Mouse (Mus musculus) kidney, adult 18-20 months (tissue): ENCODE results near the gene Abhd10.

ENCODE experiments used
- DNase-seq: peaks from one replicate; pipeline ENCODE4 v3.0.0; 2021

Abhd10 gene

DNA sequence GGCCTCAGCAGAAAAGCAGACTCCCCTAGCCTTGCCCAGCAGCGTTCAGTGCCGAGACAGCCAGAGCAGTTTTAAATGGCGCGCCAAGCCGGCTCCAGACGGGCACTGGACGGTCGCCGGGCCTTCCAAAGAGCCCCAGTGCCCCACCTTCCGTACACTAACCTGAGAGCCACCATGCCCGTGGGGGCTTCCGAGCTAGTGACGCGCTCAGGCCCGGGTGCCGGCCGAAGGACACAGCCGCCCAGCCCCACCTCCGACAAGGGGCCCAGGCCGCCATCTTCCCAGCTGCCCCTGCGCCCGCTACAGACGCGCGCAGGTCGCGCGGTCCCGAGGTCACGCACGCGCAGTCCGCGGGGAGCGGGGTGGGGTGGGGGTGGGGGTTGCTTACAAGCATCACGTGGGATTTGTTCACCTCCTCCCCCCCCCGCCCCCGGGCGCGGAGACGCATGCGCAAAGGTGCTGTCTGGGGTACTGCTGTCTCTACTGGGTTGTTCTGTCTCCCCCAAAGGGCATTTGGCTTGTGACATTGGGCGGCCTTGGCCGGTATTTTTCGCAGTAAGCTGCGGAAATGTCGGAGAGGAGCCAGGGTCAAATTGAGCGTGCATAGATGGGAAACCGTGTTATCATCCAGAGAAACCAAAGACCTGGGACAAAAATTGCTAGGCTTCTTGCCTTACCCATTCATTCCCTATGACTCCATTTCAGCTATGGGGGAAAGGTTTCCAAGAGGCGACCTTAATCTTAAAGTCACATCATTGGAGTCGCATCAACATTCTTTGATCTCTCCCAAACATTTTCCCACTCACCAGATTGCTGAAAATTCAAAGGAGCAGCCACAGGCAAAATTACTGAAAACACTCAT, at the start of gene Abhd10:
Gene Abhd10 (minus strand): TSS at position 341 of the 862 bp plus-strand sequence.
- DNase-seq = peak; percentile 96

DNA sequence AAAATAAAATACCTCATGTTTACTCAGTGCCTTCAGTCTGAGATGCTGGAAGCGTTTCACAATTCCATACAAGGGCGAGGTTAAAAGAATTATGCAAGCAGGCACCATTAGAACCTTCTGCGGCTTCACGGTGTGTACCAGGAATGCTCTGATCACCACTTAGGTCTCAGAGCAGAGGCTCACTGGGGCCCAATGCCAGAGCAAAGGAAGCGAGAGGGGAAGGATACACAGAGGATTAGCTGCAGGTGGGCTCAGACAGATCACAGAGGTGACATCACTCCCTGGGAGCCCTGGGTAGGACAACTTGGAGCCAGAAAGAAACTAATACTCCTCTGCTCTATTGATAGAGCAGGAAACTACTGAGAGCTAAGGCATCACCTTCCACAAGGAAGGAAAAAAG, 48.5 kb upstream of the Abhd10 start:
- DNase-seq = no peak

DNA sequence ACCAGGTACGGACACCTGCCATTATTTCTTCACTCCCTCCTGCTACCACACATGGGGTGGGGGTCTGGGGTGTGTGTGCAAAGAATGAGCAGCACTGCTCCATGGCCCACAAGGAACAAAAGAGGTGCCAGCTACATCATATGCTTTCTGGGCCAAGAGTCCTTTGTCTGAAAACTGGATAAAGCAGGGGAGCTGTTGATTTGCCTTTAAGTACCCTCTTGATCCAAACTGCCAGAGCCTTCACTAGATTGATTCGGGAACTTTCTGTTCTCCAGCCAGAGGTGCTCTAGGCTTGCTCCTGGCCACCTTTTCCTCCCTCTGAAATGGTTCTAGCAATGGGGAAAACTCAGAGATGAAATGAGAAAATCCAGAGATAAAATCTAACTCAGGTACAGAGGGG, 46.6 kb upstream of the Abhd10 start:
- no peak for DNase-seq

DNA sequence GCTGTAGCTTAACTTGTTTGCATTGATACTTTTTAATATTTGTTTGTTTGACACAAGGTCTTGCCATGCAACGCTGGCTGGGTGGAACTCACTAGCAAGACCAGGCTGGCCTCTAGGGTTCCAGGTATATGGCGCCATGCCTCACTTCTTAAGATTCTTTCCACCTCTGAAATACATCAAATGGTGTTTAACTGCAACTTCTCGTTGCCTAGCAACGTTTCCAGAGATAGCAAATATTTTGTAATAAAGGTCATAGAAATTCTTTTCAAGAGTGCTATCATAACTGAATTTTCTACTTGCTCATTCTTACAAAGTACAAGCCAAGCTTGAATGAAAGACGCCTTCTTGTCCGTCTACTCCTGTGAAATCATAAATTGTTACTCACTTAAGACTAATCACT, 44.9 kb upstream of the Abhd10 start:
- no peak for DNase-seq

DNA sequence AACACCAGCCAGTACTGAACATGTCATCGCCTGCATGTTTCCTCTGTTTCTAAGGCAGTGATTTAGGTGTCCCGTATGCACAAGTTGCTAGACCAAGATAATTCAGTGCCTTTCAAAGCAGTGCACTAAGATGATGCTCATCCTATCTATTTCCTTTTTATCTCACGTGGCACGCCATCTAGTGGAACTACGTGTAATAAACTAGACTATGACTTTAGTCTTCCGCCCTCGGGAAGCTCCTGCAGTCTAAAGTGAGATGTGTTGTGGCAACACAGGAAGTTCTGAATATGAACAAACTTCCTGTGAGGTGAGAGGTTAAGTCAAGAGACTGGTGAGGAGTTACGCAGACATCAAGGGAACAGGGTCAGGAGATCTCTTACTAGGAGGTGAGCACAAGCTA, 43.9 kb upstream of the Abhd10 start:
- no peak for DNase-seq

DNA sequence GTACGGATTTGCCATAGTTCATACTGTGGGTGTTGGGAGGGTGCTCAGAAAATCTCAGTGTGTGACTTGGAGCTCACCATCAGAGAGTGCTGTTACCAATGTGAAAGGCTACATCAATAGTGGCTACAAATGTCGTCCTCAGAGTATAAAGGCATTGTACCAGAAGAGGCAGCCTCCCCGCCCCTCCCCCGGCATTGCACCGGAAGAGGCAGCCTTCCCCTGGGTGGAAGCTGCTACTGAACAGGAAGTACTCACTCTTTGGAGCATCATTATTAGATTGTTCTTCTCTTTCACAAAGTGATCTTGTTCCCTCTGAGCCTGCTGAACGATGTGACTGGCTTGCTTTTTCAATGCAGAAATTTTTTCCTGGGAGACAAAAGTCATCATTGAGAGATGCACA, 37.2 kb upstream of the Abhd10 start:
- DNase-seq = no peak

DNA sequence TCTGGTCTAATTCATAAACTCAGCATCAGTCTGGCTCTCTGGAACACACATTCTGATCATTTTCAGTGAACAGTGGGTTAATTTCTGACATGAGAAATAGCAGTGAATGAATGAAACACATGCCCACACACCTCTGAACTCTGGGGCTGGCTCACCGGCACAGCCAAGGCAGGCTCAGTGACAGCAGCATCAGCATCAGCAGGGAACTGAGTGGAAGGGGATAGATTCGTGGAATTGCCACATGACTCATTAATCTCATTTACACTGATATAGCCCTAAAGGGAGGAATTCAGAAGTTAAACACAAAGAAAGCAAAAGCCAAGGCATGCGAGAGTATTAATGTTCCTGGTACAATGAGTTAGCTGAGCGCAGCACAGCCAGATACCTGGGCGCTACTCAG, 32.1 kb upstream of the Abhd10 start:
- no peak for DNase-seq

DNA sequence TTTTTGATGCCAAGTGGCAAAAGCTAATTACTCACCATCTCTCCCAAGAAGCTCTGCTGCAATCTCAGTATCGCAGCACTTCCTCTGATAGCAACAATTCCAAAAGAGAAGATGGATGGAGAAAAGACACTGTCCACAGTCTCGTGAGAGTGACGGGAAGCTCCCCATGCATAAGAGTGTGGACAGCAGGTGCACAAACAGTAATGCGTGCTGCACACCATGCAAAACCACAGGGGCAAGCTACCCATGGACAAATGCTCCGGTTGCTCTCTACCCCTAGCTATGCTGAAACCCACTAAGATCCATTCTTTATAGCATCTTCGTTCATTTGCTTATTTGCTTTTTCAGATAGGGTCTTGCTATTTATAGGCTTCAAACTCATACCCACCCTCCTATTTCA, 28.2 kb upstream of the Abhd10 start:
- DNase-seq = no peak

DNA sequence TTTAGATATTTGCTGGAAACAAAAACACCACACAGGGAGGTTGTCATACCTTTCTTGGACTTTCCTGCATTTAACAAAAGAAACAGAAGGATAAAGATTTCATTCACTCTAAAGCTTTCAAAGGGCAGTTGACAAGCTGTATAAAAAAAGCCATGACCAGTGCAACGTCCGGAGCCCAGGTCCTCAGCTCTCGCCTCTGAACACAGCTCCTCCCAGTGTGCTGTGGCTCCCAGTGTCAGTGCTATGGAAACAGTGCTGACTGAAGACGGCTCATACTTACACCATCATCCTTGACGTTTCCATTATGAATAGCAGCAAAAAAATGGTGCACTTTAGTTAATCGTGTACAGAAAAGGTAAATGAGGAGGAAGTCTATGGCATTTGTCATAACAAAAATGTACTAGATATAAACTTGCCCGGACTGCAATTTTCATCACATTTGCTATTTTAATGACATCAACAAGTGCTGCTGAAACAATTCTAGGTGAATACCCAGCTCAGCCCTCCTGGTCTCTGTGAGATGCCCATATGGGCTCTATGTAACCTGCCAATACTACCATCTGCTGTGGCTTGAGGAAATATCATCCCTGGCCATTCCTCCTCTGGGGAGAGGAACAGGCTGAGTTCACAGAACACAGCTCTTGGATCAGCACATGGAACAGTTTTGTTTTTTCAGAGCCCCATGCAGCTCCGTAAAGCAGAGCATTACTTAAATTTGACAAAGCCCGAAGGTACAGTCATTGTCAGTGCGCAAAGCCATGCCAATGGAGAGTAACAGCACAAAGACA, 25.3 kb upstream of the Abhd10 start:
- DNase-seq = no peak

DNA sequence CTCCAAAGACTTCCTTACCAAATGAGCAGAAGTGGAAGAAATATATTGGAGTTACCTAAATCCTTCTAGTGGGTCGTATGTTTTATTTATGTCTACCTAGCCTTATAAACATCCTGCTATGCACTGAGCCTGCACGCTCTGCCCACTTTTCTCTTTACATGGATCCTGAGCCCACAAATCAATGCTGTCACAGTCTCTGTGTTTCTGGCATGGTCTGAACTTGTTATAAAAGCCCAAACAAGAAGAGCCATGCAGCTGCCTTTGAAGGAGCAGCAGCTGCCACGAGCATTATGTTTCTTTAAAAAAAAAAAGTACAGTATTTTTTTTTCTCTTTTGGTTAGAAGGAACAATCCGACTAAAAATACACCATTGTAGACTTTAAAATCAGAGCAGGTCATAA, 24.7 kb upstream of the Abhd10 start:
- no peak for DNase-seq

DNA sequence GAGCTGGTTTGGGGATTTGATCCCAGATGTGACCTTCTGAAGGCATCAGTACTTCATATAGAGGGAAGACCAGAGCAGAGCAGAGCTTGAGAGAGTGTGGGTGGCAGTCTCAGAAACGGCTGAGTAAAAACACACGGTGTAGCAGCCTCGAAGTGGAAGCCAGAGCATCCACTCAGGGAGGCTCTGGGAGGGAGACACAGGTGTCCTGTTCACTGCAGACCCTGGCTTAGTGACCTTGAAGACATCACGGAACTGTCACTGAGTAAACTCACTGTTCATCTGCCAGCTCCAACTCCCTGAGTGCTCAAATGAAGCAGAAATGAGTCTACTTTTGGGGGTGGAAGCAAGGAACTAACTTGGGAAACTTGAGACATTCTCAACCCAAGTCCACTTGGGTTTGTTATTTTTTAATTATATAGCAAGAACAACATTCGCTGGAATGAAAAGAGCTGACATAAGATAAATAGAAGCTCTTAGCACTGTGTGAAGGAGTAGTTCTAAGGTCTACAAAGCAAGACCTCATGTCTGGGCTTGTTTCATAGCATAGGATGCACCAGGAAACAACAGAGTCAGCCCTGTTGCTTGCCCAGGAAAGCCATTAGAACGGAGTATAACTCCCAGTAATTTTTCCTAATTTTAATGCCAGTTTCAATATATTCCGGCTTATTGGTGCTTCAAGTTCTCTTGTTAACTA, 23.2 kb upstream of the Abhd10 start:
- DNase-seq = no peak

DNA sequence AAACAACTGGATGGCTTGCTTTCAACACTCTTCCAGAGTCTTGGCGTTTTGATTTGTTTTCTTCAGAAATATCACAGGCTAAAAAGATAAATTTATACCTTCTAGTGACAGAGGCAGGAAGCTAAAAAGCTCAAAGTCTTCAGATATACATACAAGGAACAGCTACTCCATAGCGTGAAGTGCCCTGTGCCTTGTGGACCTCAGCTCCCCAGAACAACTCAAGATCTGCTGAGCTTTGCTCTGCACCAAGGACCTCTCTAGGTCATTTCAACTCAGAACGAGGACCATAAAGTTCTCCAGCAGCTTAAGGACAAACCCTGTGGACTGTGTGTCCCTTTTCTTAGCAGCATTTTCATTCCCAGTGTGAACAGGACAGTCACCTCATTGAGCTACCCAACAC, 22.3 kb upstream of the Abhd10 start:
- no peak for DNase-seq

DNA sequence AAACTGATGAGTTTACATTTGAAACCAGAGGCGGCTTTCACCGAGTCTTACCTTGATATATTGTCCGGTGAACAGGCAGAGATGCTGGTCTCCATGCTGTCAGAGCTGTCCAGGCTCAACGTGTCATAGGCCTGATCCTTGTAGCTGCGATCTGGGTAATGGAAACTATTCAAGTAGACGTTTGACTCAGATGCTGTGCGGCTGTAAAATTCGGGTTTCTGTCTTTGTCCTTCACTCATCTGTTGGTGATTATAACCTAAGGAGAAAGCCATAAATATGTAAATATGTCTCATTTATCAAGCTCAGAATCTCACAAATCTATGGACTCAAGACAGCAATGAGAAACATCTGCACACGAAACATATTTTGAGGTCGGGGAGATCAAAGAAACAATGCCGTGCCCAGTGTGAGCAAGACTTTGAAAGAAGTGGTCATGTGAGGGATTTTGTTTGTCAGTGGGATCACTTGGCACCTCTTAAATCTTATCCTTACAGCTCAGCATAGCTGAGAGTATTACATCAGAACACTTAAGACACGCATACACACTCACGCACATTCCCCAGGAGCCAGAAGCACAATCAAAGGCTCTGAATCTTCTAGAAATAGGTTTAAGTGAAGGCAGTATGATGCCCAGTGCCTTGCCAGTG, 20.2 kb upstream of the Abhd10 start:
- DNase-seq = no peak

DNA sequence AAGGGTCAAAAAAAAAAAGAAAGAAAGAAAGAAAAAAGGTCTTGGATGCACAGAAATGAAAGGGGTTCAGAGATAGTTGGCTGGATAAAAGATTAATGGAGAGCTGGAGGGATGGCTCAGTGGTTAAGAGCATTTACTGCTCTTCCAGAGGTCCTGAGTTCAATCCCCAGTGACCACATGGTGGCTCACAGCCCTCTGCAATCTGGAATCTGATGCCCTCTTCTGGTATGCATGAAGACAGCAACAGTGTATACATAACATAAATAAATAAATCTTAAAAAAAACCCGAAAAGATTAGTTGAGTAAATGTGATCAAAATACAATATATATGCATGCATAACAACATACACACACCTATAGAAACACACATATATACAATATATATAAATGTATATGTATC, 18.7 kb upstream of the Abhd10 start:
- DNase-seq = no peak

DNA sequence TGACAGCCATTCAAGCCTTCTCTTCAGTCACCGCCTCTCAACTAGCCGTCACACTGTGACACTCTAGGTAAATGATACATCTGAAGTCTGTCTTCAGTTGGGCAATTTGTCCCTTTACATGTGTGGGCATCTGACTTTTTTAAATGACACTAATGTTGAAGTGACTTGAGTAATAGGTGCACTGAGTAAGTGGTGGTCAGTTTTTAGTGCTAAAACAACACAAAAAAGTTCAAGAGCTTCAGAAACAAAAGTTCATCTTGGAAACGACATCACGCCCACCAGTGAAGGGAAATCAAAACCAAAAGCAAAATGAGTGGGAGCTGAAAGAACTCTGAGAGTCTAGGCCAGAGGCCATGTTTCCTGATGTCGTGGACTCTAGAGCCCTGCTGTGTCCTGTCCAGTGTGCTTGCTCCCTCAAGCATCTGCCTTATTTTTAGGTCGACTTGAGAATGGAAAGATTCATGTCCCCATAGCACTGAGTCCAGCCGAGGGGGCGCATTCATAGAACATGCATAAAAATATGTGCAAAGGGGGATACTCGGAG, 16.0 kb upstream of the Abhd10 start:
- DNase-seq = no peak

DNA sequence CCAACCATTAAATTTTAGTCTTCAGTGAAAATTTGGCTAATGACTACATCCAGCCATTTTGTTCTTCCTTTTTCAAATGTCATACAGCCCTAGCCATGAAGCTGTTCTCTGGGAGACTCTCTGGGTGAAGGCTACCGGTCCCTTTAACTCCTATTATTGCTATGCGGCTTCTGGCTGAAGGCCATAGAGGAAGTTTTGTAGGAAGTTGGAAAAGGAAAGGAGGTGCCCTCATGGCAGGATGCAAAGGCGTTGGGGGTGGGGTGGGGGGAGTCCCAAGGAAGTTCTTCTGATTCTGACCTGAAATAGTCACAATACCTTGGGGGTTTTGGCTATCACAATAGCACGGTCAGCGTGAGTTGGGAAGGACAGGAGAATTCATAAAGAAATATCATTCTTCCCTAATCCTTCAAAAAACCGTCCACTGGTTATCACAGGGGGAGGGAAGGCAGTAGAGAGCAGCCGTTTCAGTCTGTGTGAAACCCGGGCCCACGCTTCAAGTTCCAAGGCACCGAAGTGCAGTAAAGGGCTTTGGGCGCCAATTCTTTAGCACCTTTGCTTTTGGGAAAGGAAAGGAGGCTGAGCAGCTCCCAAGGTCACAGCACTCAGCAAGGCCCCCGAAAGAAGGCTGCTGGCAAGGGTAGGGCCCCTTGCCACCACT, 14.8 kb upstream of the Abhd10 start:
- peak; percentile 45 for DNase-seq

DNA sequence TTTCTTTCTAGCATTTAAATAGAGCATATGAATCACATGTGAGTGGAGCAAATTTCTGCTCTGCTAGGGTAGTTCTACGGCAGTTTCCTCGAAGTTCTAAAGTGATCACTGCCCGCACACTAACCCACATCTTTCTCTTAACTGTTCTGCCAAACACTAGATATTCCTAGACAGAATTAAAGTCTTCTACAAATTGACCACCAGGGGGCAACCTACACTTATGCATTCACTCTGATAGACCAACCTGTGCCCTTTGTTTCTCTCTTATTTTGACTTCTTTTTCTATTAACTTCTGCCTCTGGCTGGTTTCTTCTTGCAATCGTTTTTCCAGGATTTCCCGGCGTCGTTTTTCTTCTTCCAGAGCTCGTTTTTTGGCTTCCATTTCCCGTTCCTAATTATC, 14.1 kb upstream of the Abhd10 start:
- no peak for DNase-seq

DNA sequence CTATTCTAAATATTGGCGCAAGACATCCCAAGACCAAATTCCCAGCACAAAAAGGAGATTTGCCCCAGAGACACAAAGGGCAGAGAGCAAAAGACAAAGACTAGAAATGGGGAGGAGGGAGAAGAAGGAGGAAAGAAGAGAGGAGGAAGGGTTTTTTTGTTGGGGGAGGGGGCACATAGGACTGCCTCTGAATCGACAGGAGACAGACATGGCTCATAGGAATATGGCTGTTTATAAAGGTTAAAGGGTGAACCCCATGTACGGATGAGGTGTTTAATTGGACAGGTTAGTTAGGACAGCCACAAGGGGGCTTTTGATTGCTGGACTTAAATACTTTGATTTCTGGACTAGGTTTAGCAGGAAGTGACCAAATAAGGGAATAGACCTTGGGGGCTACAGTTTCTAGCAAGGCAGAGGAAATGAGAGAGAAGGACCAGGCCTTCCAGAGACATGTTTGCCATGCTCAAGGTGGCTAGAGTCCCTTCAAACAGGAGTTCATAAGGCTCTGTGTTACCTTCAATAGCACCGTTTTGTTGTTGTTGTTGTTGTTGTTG, 913 bp upstream of the Abhd10 start:
- no peak for DNase-seq

DNA sequence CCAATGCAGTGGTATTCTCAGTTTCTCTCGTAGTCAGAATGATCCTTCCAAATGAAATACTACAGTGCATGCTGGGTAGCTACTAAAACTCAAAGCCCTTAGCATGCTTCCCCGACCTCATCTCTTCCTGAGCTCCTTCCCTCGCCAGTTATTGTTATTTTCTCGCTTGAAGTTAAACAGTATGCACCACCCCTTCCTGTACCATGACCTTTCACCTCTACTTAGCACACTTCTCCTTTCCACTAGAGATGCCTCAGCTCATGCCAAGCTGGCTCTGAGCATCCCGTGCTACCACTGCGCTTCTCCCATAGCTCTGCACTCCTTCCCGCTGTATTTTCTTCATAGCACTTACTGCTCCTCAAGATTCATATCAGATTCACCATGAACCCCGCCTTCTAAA, 4.9 kb downstream of the Abhd10 start:
- DNase-seq = no peak

DNA sequence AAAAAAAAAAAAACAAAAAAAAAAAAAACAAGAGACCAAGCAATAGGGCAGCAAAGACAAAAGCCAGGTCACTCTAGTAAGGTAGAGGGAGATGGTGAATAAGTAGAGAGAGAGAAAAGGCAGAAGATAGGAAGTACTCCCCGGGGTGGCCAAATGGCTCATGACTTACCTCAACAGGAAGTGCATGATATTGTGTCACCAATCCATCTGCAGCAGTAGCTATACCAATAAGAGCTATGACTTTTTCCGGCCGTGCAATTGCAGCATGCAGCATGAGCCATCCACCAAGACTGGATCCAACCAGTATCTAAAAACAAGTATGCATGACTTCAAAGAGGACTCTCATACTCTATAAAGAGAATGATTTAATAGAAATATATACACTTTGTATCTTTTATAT, 6.0 kb downstream of the Abhd10 start:
- no peak for DNase-seq

DNA sequence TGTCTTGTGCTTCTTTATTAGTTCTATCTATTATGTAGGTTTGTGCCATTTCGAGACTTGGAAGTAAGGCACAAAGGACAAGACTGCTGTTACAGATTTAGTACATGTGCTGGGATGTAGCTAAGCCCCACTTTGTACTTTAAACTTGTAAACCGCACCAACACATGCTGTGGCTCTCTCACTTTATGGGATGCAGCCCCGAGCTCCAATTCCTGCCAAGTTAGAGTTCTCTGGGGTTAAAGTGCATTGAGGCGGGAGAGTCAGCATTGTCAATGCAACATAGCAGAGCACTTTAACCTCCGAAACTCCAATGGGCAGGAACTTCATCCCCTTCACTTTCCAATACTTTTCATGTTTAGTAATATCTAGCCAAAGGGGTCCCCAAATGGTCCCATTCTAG, 13.6 kb downstream of the Abhd10 start:
- peak; percentile 43 for DNase-seq

DNA sequence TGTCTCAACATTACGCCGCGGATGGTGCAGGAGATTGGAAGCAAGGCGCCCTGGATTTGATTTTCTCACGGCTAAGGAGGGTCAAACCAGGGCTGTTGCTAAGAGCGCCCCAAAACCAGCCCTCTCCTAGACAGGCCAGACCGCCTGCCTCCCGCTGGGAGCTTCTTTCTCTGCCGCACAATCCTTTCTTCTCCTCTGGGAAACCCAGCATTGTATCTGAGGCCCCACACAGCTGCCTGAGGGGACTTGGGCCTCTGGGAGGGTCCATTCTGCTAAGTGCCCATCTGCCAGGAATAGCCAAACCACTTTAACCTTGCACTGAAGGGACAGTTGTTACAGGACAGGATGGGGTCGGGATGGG, 18.0 kb downstream of the Abhd10 start:
- no peak for DNase-seq
